Mouse (Mus musculus): ENCODE results near the gene Haspin. TPM values are rescaled to one million over a fixed set of nuclear protein-coding genes. Genes with fewer than 3 reads are reported as not detected.

Gene Haspin
- polyA plus RNA-seq (2014; fragmentation: Nextera tagmentation; extraction: Ambion mirVana): 6.5 and 6.6 TPM in 2 replicates

DNA sequence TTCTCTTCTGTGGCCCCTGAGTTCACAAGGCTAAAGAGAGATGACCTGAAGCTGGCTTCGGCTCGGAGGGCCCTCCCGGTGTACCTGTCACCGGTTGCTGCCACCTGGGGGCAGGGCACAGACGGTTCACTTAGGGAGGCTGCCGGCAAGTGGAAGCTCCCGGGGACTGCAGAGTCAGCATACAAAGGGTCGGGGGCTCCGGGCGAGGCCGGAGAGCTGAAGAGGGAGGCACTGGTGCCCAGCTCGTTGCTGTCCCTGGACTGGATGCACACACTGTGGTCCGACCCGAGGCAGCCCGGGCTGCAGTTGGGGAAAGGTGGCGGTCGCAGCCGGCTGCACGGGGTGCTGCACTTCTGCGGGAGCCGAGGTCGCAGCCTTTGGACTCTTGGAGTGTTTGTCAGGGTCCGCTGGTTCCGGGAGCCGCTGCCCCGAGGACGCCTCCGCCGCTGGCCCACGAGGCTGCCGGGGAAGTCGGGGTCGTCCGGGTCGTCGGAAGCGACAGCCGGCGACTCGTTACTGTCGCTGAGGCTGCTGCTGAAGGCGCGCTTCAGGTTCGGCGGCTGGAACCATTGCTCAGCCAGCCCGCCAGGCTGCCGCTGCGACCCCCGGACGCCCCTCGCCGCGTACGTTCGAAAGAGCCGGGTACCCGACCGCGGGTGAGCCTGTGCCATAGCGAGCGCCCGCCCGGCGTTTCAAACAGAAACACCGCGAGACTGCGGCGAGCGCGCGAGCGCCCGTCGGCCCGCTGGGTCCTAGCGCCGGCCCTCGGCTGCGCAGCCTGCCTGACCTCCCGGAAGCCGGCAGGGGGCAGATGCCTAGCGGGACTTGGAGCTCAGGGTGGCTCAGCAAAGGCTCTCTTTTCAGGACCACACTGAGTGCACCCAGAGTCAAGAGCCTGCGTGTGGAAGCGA lies at the start of gene Haspin:
Gene Haspin (minus strand): TSS at position 704 of the 911 bp plus-strand sequence.
- Histone ChIP-seq H3K27me3 (replicated peaks; ENCODE audit: control insufficient read depth, insufficient read depth, low read length) (no peaks in the 10 kb centered on the region), H3K27ac (ENCODE audit: low read depth, low read length) (no peak within 1 kb of the TSS), H3K4me3 (ENCODE audit: low read depth, low read length) (peak within 1 kb of the TSS; percentile 84), H3K9ac (ENCODE audit: low read length) (peak within 1 kb of the TSS; percentile 77), H3K9me3 (replicated peaks; ENCODE audit: control insufficient read depth, low read length) (no peaks in the 10 kb centered on the region), H3K36me3 (ENCODE audit: control insufficient read depth, insufficient read depth, low read length) (peaks cover 7% of the 10 kb centered on the region; the same call in 1 of the 2 replicates), H3K4me1 (ENCODE audit: control insufficient read depth, insufficient read depth, low read length) (peaks cover 11% of the 10 kb centered on the region; the same call in 1 of the 2 replicates), H3K4me2 (ENCODE audit: low read length) (peak within 1 kb of the TSS; percentile 74)
- whole genome bisulfite sequencing: under 1% methylated on average over 83 of the region's 84 CpGs
- DNase-seq (ENCODE audit: low spot score): peak; percentile 94
- ATAC-seq: peak; percentile 96

DNA sequence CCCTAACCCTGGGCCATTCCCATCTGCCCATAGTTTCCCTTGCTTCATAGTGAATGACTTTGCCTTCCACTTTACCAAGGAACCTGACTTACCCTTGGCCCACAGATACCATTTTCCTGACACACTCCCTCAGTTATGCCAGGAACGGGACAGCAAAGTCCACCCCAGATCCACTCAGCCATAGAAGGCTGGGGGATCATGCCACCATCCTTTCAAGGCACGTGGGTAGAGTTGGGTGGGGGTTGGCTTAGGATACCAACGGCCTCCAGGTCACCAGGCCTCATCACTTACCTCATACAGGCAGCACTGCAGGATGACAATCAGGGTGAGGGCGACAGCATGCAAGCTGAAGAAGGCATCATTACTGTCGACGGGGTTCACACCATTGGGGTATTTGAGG lies 49.1 kb upstream of the Haspin start:
- DNase-seq (ENCODE audit: low spot score) (no peak), ATAC-seq (no peak)
- 84% methylated on average over 6 of the region's 6 CpGs for whole genome bisulfite sequencing
- H3K4me2 ChIP-seq (ENCODE audit: low read length): no peak overlapping the region
- H3K4me3 ChIP-seq (ENCODE audit: low read depth, low read length): no peak overlapping the region
- no peak overlapping the region for H3K27ac ChIP-seq (ENCODE audit: low read depth, low read length)
- H3K9me3 ChIP-seq (replicated peaks; ENCODE audit: control insufficient read depth, low read length): no peaks in the 10 kb centered on the region
- no peaks in the 10 kb centered on the region for H3K4me1 ChIP-seq (ENCODE audit: control insufficient read depth, insufficient read depth, low read length)
- H3K9ac ChIP-seq (ENCODE audit: low read length): no peak overlapping the region
- H3K27me3 ChIP-seq (replicated peaks; ENCODE audit: control insufficient read depth, insufficient read depth, low read length): no peaks in the 10 kb centered on the region
- H3K36me3 ChIP-seq (ENCODE audit: control insufficient read depth, insufficient read depth, low read length): peaks cover 83% of the 10 kb centered on the region

DNA sequence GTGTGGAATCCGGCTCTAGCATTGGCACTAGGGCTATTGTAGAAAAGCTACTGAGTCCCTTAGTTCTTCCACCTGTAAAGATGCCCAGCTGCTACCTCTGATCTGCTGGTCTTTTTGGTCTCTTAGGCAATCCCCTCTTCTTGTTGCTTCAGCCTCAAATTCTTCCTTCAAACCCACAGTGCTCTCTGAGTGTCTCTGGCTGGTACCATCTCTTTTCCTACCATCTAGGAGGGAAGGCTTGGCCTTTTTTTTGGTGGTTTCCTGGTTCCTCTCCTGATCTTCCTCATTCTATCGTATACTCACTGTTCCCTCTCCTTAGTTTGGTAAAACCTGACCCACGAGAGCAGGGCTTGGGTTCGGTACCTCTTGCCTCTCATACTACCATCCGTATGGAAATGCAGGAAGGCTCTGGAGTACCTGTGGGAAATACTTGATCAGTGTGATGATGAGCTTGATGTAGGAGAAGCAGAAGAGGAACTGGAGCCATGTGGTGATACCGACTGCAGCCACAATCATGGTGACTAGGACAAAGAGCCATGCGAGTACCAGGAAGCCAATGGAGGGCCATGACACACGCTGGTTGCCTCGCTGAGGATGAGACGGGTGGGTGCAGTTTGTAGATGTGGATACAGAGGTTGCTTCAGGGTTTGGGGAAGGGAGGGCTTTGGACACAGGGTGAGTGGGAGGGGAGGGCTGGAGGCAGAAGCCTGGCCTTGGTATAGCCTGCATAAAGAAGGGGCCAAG lies 48.0 kb upstream of the Haspin start:
- H3K4me3 ChIP-seq (ENCODE audit: low read depth, low read length): no peak overlapping the region
- H3K4me1 ChIP-seq (ENCODE audit: control insufficient read depth, insufficient read depth, low read length): no peaks in the 10 kb centered on the region
- H3K9ac ChIP-seq (ENCODE audit: low read length): no peak overlapping the region
- no peaks in the 10 kb centered on the region for H3K9me3 ChIP-seq (replicated peaks; ENCODE audit: control insufficient read depth, low read length)
- WGBS: 92% methylated on average over 10 of the region's 10 CpGs
- ATAC-seq (no peak), DNase-seq (ENCODE audit: low spot score) (no peak)
- peaks cover 78% of the 10 kb centered on the region for H3K36me3 ChIP-seq (ENCODE audit: control insufficient read depth, insufficient read depth, low read length)
- no peaks in the 10 kb centered on the region for H3K27me3 ChIP-seq (replicated peaks; ENCODE audit: control insufficient read depth, insufficient read depth, low read length)
- no peak overlapping the region for H3K4me2 ChIP-seq (ENCODE audit: low read length)
- H3K27ac ChIP-seq (ENCODE audit: low read depth, low read length): no peak overlapping the region

DNA sequence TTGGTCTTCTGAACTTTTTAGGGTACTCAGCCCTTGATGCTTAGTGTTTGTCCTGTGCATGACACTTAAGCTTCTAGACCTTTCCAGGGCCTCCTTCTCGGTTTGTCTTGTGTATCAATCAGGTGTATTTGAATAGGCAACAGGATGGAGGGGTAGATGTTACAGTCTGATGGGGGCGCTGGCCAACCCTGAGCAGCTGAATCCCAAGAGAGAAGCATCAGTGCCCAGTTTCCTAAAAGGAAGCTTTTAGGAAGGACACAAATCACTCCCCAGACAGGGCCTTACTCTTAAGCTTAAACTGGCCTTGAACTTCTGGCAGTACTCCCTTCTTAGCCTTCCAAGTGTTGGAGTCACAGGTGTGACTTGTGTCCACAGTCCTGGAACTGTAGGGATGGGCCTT lies 39.8 kb upstream of the Haspin start:
- H3K27ac ChIP-seq (ENCODE audit: low read depth, low read length): no peak overlapping the region
- ATAC-seq (no peak), DNase-seq (ENCODE audit: low spot score) (no peak)
- H3K27me3 ChIP-seq (replicated peaks; ENCODE audit: control insufficient read depth, insufficient read depth, low read length): no peaks in the 10 kb centered on the region
- peaks cover 23% of the 10 kb centered on the region for H3K4me1 ChIP-seq (ENCODE audit: control insufficient read depth, insufficient read depth, low read length)
- H3K4me3 ChIP-seq (ENCODE audit: low read depth, low read length): peak overlapping the region; percentile 93
- H3K4me2 ChIP-seq (ENCODE audit: low read length): peak overlapping the region; percentile 64
- no peaks in the 10 kb centered on the region for H3K9me3 ChIP-seq (replicated peaks; ENCODE audit: control insufficient read depth, low read length)
- H3K9ac ChIP-seq (ENCODE audit: low read length): peak overlapping the region; percentile 88
- WGBS: 0% methylated on average over 2 of the region's 2 CpGs
- peaks cover 20% of the 10 kb centered on the region for H3K36me3 ChIP-seq (ENCODE audit: control insufficient read depth, insufficient read depth, low read length)

DNA sequence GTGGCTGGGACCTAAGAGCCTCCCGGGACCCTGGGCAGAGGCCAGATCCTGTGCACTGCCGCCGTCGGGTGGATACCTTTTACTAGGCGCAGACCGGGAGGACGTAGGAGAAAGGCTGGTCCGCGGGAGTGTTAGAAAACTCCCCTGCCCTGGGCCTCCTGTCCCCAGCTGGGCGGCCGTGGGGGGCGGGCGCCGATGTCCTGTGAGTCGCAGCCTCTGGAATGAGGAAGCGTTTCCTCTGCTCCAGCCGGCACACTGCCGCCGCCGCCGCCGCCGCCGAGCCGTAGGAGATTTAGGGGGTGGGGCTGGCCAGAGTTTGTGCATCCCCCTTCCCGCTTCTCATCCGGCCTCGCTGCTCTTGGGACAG lies 39.4 kb upstream of the Haspin start:
- peak; percentile 52 for ATAC-seq
- WGBS: under 1% methylated on average over 28 of the region's 28 CpGs
- Histone ChIP-seq H3K27me3 (replicated peaks; ENCODE audit: control insufficient read depth, insufficient read depth, low read length) (no peaks in the 10 kb centered on the region), H3K27ac (ENCODE audit: low read depth, low read length) (peak overlapping the region; percentile 86), H3K4me2 (ENCODE audit: low read length) (peak overlapping the region; percentile 64), H3K9ac (ENCODE audit: low read length) (peak overlapping the region; percentile 88), H3K9me3 (replicated peaks; ENCODE audit: control insufficient read depth, low read length) (no peaks in the 10 kb centered on the region), H3K4me3 (ENCODE audit: low read depth, low read length) (peak overlapping the region; percentile 93), H3K36me3 (ENCODE audit: control insufficient read depth, insufficient read depth, low read length) (peaks cover 19% of the 10 kb centered on the region), H3K4me1 (ENCODE audit: control insufficient read depth, insufficient read depth, low read length) (peaks cover 23% of the 10 kb centered on the region)
- peak; percentile 52 for DNase-seq (ENCODE audit: low spot score)

DNA sequence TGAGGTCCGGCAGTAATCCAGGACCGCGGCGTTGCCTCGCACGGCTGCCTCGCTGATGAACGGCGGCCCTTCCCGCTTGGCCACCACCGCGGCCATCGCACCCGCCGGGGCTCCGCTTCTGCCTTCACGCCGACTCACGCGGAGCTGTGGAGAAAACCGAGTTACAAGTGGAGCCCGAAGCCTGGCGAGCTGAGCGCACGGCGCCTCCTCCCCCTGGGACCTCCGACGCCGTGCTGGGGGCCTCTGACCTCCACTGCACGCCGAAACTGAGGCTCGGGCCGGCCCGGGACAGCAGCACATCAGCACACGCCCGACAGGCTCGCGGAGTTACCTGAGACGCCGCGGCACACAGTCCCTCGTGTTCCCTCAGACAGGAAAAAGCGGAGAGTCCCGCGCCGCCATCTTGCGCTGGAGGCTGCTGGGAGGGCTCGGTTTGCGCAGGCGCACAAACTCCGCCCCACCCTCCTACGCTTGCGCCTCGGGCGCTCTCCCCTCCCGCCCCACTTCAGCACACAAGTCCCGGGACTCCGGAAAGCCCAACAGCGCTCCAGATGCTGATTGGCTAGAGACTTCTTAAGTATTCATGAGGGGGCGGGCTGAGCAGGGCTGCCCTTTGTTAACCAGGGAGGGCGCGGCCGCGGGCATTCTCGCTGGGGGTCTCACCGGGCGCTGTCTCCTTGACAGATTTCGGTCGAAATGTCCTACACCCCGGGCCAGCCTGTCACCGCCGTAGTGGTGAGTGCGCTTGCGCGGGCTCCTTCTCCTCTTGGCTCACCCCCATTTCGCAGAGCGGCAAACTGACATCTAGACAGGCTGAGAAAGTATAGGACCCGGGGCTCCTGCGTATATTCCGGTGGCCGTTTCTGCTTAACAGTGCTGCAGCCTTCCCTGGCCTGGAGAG lies 38.8 kb upstream of the Haspin start, which contains the start of the genes Emc6 and Tax1bp3:
Gene Emc6 (minus strand): TSS at position 430 of the 901 bp plus-strand sequence.
Gene Tax1bp3 (plus strand): TSS at position 476 of the 901 bp plus-strand sequence.
- H3K4me3 ChIP-seq (ENCODE audit: low read depth, low read length): peak within 1 kb of the TSS; percentile 93
- ATAC-seq (peak; percentile 98), DNase-seq (ENCODE audit: low spot score) (peak; percentile 99)
- peak within 1 kb of the TSS; percentile 88 for H3K9ac ChIP-seq (ENCODE audit: low read length)
- peak within 1 kb of the TSS; percentile 86 for H3K27ac ChIP-seq (ENCODE audit: low read depth, low read length)
- H3K4me1 ChIP-seq (ENCODE audit: control insufficient read depth, insufficient read depth, low read length): peaks cover 23% of the 10 kb centered on the region
- no peaks in the 10 kb centered on the region for H3K27me3 ChIP-seq (replicated peaks; ENCODE audit: control insufficient read depth, insufficient read depth, low read length)
- H3K4me2 ChIP-seq (ENCODE audit: low read length): peak within 1 kb of the TSS; percentile 82
- peaks cover 17% of the 10 kb centered on the region; the same call in 1 of the 2 replicates for H3K36me3 ChIP-seq (ENCODE audit: control insufficient read depth, insufficient read depth, low read length)
- WGBS: under 1% methylated on average over 76 of the region's 81 CpGs
- H3K9me3 ChIP-seq (replicated peaks; ENCODE audit: control insufficient read depth, low read length): no peaks in the 10 kb centered on the region

DNA sequence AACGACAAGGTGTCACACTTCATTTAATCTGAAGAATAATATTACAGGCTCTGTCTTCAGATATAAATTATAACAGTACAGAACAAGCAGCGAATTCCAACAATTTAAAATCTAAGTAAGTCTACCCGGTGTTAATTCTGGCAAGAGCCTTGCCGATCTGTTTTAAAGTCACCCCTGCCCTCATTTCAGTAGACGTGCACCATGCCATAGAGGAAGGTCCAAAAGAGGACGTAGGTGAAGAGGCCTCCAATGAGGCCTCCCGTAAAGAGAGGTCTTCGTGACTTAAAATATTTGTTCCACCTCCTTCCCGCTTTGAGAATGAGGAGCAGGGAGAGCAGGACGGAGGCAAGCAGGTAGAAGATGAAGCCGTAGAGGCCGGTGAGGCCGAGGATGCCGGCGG lies 38.1 kb upstream of the Haspin start:
- DNase-seq (ENCODE audit: low spot score): no peak

DNA sequence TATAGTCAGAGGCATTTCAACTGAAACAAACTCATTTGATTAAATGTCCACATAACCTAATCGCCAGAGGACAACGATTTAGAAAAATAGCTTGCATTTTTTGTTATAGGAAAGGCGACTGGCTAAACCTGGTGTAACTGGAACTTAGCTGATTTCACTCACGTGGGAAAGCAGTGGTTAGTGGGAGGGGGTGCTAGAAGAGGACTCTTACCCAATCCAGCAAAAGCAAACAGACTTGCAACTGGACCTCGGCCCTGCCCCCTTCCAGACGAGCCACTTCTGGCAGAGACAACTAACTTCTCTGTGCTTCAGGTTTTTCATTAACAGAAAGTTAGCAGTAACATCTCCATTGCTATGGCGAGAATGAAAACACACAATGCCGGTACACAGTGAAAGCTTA lies 37.5 kb upstream of the Haspin start:
- Histone ChIP-seq H3K27ac (ENCODE audit: low read depth, low read length) (no peak overlapping the region), H3K4me2 (ENCODE audit: low read length) (peak overlapping the region; percentile 82), H3K4me3 (ENCODE audit: low read depth, low read length) (peak overlapping the region; percentile 93), H3K9me3 (replicated peaks; ENCODE audit: control insufficient read depth, low read length) (no peaks in the 10 kb centered on the region), H3K36me3 (ENCODE audit: control insufficient read depth, insufficient read depth, low read length) (peaks cover 26% of the 10 kb centered on the region), H3K4me1 (ENCODE audit: control insufficient read depth, insufficient read depth, low read length) (peaks cover 23% of the 10 kb centered on the region), H3K27me3 (replicated peaks; ENCODE audit: control insufficient read depth, insufficient read depth, low read length) (no peaks in the 10 kb centered on the region), H3K9ac (ENCODE audit: low read length) (peak overlapping the region; percentile 86)
- DNase-seq (ENCODE audit: low spot score) (no peak), ATAC-seq (no peak)
- WGBS: 51% methylated on average over 8 of the region's 8 CpGs

More for the DNA sequence above, 38.1 kb upstream of the Haspin start:
- Histone ChIP-seq H3K4me2 (ENCODE audit: low read length) (peak overlapping the region; percentile 82), H3K4me3 (ENCODE audit: low read depth, low read length) (peak overlapping the region; percentile 93), H3K9ac (ENCODE audit: low read length) (peak overlapping the region; percentile 86), H3K36me3 (ENCODE audit: control insufficient read depth, insufficient read depth, low read length) (peaks cover 23% of the 10 kb centered on the region), H3K27me3 (replicated peaks; ENCODE audit: control insufficient read depth, insufficient read depth, low read length) (no peaks in the 10 kb centered on the region), H3K9me3 (replicated peaks; ENCODE audit: control insufficient read depth, low read length) (no peaks in the 10 kb centered on the region), H3K27ac (ENCODE audit: low read depth, low read length) (peak overlapping the region; percentile 71), H3K4me1 (ENCODE audit: control insufficient read depth, insufficient read depth, low read length) (peaks cover 23% of the 10 kb centered on the region)
- 2% methylated on average over 15 of the region's 15 CpGs for WGBS
- no peak for ATAC-seq
